28 mouse cellular contexts compared by ENCODE assay signal in genomic region chr10:108952182-108952581, GRCm38 (mm10). TPM values are rescaled to one million over a fixed set of nuclear protein-coding genes. Genes with fewer than 3 reads are reported as not detected.
DNase-seq lines count a peak whose midpoint lies in the region; ATAC-seq and TF ChIP-seq lines count a peak whose summit lies in the region.
"Had no signal": no experiment of that assay in that cellular context is flagged by ENCODE, and none has a peak within 500 bp of the region (broad histone marks: within the 10 kb centered on the region; RNA-seq: fewer than 3 reads in every experiment).

No protein-coding gene starts in this region.

- ATAC-seq in frontal cortex, adult (ENCODE audit: low TSS enrichment) = peak; percentile 18; the same call in 1 of the 2 replicates
- ATAC-seq in midbrain, embryonic 15.5 days (replicated peaks) = 0 out of 2 replicates have a peak, but pooled peaks have one; percentile 33
- ATAC-seq in neural tube, embryonic 15.5 days (ENCODE audit: low FRiP score) = no peak
- ATAC-seq: forebrain, embryonic 14.5 days; inflammation-experienced regulatory T-cells, adult 6 months; liver, embryonic 12.5 days had no signal

- no peak overlapping the region for H3ac ChIP-seq in myocyte (ENCODE audit: control insufficient read depth, insufficient read length)

- no peaks in the 10 kb centered on the region for H3K79me2 ChIP-seq in myocyte (ENCODE audit: control insufficient read depth, insufficient read depth)

- H3K4me3 ChIP-seq in midbrain, embryonic 15.5 days = no peak overlapping the region
- no peak overlapping the region for H3K4me3 ChIP-seq in midbrain, embryonic 10.5 days
- H3K4me3 ChIP-seq in myocyte = no peak overlapping the region
- no peak overlapping the region for H3K4me3 ChIP-seq in neural tube, embryonic 15.5 days (replicated peaks)
- H3K4me3 ChIP-seq: embryonic facial prominence, embryonic 15.5 days; heart, adult 2 months; heart, embryonic 13.5 days; hindbrain, embryonic 12.5 days; limb, embryonic 13.5 days; liver, embryonic 12.5 days; midbrain, embryonic 12.5 days had no signal

- 0 out of 2 replicates have a peak, but pooled peaks cover 3% of the 10 kb centered on the region for H3K4me1 ChIP-seq in midbrain, embryonic 15.5 days
- no peaks in the 10 kb centered on the region for H3K4me1 ChIP-seq in midbrain, embryonic 10.5 days
- H3K4me1 ChIP-seq in neural tube, embryonic 15.5 days = no peaks in the 10 kb centered on the region
- H3K4me1 ChIP-seq: embryonic facial prominence, embryonic 15.5 days; heart, embryonic 13.5 days; hindbrain, embryonic 12.5 days; limb, embryonic 13.5 days; liver, embryonic 12.5 days; midbrain, embryonic 12.5 days had no signal

- DNase-seq in frontal cortex, postnatal 10 days (ENCODE audit: low spot score in 2 of 2) = no peak
- no peak for DNase-seq in midbrain, embryonic 10.5 days (ENCODE audit: low spot score)
- DNase-seq in cerebellum, adult 9-10 months = peak; percentile 78
- no peak for DNase-seq in adrenal gland, postnatal 4 days (ENCODE audit: low spot score in 2 of 2)
- DNase-seq: adrenal gland, postnatal 10 days; gastrocnemius, postnatal 36 days; heart, adult 2 months; heart, postnatal 14 days; kidney, adult 18-20 months; lung, adult 18-20 months; lung, postnatal 10 days; right cerebral cortex, postnatal 14 days; spleen, adult 18-20 months; thymus, postnatal 14 days had no signal

- no peaks in the 10 kb centered on the region for H3K36me3 ChIP-seq in midbrain, embryonic 15.5 days (replicated peaks)
- no peaks in the 10 kb centered on the region for H3K36me3 ChIP-seq in midbrain, embryonic 10.5 days
- H3K36me3 ChIP-seq in myocyte (ENCODE audit: control insufficient read depth, insufficient read depth) = no peaks in the 10 kb centered on the region
- no peaks in the 10 kb centered on the region for H3K36me3 ChIP-seq in neural tube, embryonic 15.5 days
- H3K36me3 ChIP-seq: embryonic facial prominence, embryonic 15.5 days; heart, embryonic 13.5 days; hindbrain, embryonic 12.5 days; limb, embryonic 13.5 days; liver, embryonic 12.5 days; midbrain, embryonic 12.5 days had no signal

- TF ChIP-seq POLR2A in myocyte (IDR thresholded peaks at IDR 0.05; ENCODE audit: insufficient read length, low read depth) = no peak

- no peak overlapping the region for H3K4me2 ChIP-seq in midbrain, embryonic 15.5 days
- H3K4me2 ChIP-seq in myocyte (ENCODE audit: low read depth) = peak overlapping the region; percentile 5
- no peak overlapping the region for H3K4me2 ChIP-seq in neural tube, embryonic 15.5 days
- H3K4me2 ChIP-seq: embryonic facial prominence, embryonic 15.5 days; heart, embryonic 13.5 days; hindbrain, embryonic 12.5 days; limb, embryonic 13.5 days; liver, embryonic 12.5 days; midbrain, embryonic 12.5 days had no signal

- peaks cover 4% of the 10 kb centered on the region; the same call in 1 of the 2 replicates for H3K9me3 ChIP-seq in midbrain, embryonic 15.5 days
- no peaks in the 10 kb centered on the region for H3K9me3 ChIP-seq in midbrain, embryonic 10.5 days (replicated peaks)
- H3K9me3 ChIP-seq in neural tube, embryonic 15.5 days (replicated peaks) = no peaks in the 10 kb centered on the region
- H3K9me3 ChIP-seq: embryonic facial prominence, embryonic 15.5 days; heart, embryonic 13.5 days; hindbrain, embryonic 12.5 days; limb, embryonic 13.5 days; liver, embryonic 12.5 days; midbrain, embryonic 12.5 days had no signal

- H3K27me3 ChIP-seq in midbrain, embryonic 15.5 days (replicated peaks) = no peaks in the 10 kb centered on the region
- H3K27me3 ChIP-seq in midbrain, embryonic 10.5 days (ENCODE audit: low read depth, poor library complexity, severe bottlenecking) = no peaks in the 10 kb centered on the region
- H3K27me3 ChIP-seq in myocyte (ENCODE audit: control insufficient read depth, insufficient read depth, insufficient read length) = no peaks in the 10 kb centered on the region
- no peaks in the 10 kb centered on the region for H3K27me3 ChIP-seq in neural tube, embryonic 15.5 days (replicated peaks)
- H3K27me3 ChIP-seq: embryonic facial prominence, embryonic 15.5 days; heart, embryonic 13.5 days; hindbrain, embryonic 12.5 days; limb, embryonic 13.5 days; liver, embryonic 12.5 days; midbrain, embryonic 12.5 days had no signal

- H3K9ac ChIP-seq in midbrain, embryonic 15.5 days = no peak overlapping the region
- H3K9ac ChIP-seq in neural tube, embryonic 15.5 days (replicated peaks) = no peak overlapping the region
- H3K9ac ChIP-seq: embryonic facial prominence, embryonic 15.5 days; heart, embryonic 13.5 days; hindbrain, embryonic 12.5 days; limb, embryonic 13.5 days; liver, embryonic 12.5 days; midbrain, embryonic 12.5 days had no signal

- WGBS in midbrain, embryonic 15.5 days = 72% methylated on average over 8 of the region's 8 CpGs
- WGBS in midbrain, embryonic 10.5 days = 92% methylated on average over 8 of the region's 8 CpGs
- WGBS in neural tube, embryonic 15.5 days = 82% methylated on average over 8 of the region's 8 CpGs

- peak overlapping the region; percentile 48; the same call in 1 of the 2 replicates for H3K27ac ChIP-seq in midbrain, embryonic 15.5 days
- H3K27ac ChIP-seq in midbrain, embryonic 10.5 days (replicated peaks) = no peak overlapping the region
- H3K27ac ChIP-seq in neural tube, embryonic 15.5 days (replicated peaks) = no peak overlapping the region
- H3K27ac ChIP-seq: embryonic facial prominence, embryonic 15.5 days; heart, adult 2 months; heart, embryonic 13.5 days; hindbrain, embryonic 12.5 days; limb, embryonic 13.5 days; liver, embryonic 12.5 days; midbrain, embryonic 12.5 days had no signal

TF ChIP-seq in myocyte, 11 proteins besides CTCF, POLR2A, EP300 and RAD21:
- TF ChIP-seq POLR2AphosphoS2 (IDR thresholded peaks at IDR 0.05; ENCODE audit: insufficient read length, low read depth) (no peak), MYOD1 (IDR thresholded peaks at IDR 0.05; ENCODE audit: control insufficient read depth in 1 of 3, insufficient read length in 2 of 3, low read depth in 2 of 3) (no peak), CEBPB (IDR thresholded peaks at IDR 0.05; ENCODE audit: insufficient read depth, poor library complexity, severe bottlenecking) (no peak), USF1 (IDR thresholded peaks at IDR 0.05; ENCODE audit: low read depth) (no peak), REST (IDR thresholded peaks at IDR 0.05; ENCODE audit: insufficient read depth, insufficient read length) (no peak), MAX (IDR thresholded peaks at IDR 0.05; ENCODE audit: low read depth) (no peak), TCF3 (IDR thresholded peaks at IDR 0.05; ENCODE audit: insufficient read length, low read depth) (no peak), MYOG (IDR thresholded peaks at IDR 0.05; ENCODE audit: control insufficient read depth in 1 of 3, insufficient read depth in 1 of 3, insufficient read length in 2 of 3, low read depth in 2 of 3) (no peak), E2F4 (IDR thresholded peaks at IDR 0.05; ENCODE audit: insufficient read depth) (no peak), SRF (IDR thresholded peaks at IDR 0.05; ENCODE audit: control insufficient read depth, insufficient read length, low read depth) (no peak), TCF12 (IDR thresholded peaks at IDR 0.05; ENCODE audit: insufficient read depth, poor library complexity, severe bottlenecking) (no peak)

RNA-seq across cellular contexts. Expression of gene Syt1, which starts 58.6 kb away (rescaled TPM):
- 112 and 121 TPM in 2 replicates for polyA plus RNA-seq in midbrain, embryonic 15.5 days (2015; fragmentation: Nextera tagmentation; extraction: Ambion mirVana)
- 5.0 and 10.3 TPM in 2 replicates for polyA plus RNA-seq in midbrain, embryonic 10.5 days (2016; fragmentation: Nextera tagmentation; extraction: Ambion mirVana)
- polyA plus RNA-seq in myocyte (2012; fragmentation: generic; extraction: Trizol) = 0.06 TPM
- 10 to 100 TPM; 24.9 to 30.7 TPM for total RNA-seq in adrenal gland, postnatal 4 days (2021)
- 95.4 and 116 TPM in 2 replicates for polyA plus RNA-seq in neural tube, embryonic 15.5 days (2015; fragmentation: Nextera tagmentation; extraction: Ambion mirVana)
- total RNA-seq: common myeloid progenitor, adult 5-6 weeks; gastrocnemius, postnatal 36 days; neutrophil, adult 5-6 weeks had no signal
- polyA plus RNA-seq: inflammation-experienced regulatory T-cells, adult 6 months had no signal
